Mouse (Mus musculus): ENCODE measurements around the gene Dok3. TPM values are rescaled to one million over a fixed set of nuclear protein-coding genes. Genes with fewer than 3 reads are reported as not detected.

Gene Dok3
- polyA plus RNA-seq, 1 experiment from 2014 or later, result 2.5 TPM

DNA sequence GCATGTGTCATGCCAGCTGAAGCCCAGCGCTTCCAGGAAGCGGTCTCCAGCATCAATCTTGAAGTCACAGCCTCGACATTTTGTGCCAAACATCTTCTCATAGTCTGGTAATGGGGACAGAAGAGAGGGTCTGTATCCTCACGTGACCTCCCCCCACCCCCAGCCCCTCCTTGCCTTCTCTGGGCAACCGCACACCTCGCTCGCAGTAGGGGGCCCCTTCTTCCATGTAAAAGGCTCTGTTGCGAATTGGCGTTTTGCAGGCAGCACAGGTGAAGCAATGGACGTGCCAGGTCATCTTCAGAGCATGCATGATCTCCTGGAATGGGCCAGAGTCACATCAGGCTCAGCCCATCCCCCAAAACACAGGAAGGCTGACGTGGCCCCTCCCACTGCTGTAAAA lies 30.2 kb downstream of the Dok3 start:
- Histone ChIP-seq H3K27ac (ENCODE audit: low read length) (no peak overlapping the region), H3K4me3 (ENCODE audit: low read length) (no peak overlapping the region), H3K4me2 (replicated peaks; ENCODE audit: low read depth, low read length) (no peak overlapping the region), H3K9me3 (ENCODE audit: low read length) (no peaks in the 10 kb centered on the region), H3K27me3 (ENCODE audit: insufficient read depth, low read length) (no peaks in the 10 kb centered on the region), H3K9ac (replicated peaks; ENCODE audit: low read length) (no peak overlapping the region), H3K36me3 (ENCODE audit: insufficient read depth, low read length) (peaks cover 32% of the 10 kb centered on the region), H3K4me1 (ENCODE audit: insufficient read depth, low read length) (0 out of 2 replicates have a peak, but pooled peaks cover 6% of the 10 kb centered on the region)
- ATAC-seq (ENCODE audit: low FRiP score, low TSS enrichment), result no peak
- WGBS, result 57% methylated on average over 11 of the region's 11 CpGs

DNA sequence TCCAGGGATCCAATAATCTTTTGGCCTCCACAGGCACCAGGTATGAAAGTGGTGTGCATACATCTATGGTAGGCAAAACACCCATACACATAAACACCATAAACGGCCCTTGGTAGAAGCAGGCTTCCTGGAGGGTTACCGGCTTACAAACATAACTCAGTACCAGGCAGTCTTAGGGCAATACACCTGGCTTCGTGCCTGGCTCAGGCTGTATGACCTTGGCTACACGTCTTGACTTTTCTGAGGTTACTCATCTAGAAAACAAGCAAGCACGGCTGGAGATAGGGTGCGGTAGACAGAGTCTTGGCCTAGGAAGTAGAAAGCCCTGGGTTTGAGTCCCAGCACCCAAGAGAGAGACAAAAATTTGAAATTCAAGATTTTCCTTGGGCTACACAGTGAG lies 32.4 kb downstream of the Dok3 start:
- Histone ChIP-seq H3K27ac (ENCODE audit: low read length) (no peak overlapping the region), H3K36me3 (ENCODE audit: insufficient read depth, low read length) (peaks cover 19% of the 10 kb centered on the region; the same call in 1 of the 2 replicates)
- WGBS, result 80% methylated on average over 6 of the region's 6 CpGs

DNA sequence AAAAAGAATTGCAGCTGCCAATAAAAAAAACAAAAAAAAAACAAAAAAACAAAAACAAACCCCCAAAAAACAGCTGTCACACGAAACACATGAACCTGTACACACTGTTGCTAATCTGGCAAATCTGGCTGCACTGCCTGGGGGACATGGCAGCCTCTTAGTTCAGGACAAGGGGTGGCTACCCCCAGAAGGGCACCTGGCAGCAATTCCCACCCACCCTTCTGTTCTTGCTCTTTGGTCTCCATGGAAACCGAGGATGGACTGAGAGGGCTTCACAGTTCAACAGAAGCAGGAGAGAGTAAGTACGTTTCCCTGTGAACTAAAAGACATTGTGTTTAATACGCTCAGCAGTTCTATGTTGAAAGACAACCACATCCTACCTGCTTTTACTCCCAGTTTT lies 33.4 kb downstream of the Dok3 start:
- Histone ChIP-seq H3K27me3 (ENCODE audit: insufficient read depth, low read length) (no peaks in the 10 kb centered on the region), H3K4me1 (ENCODE audit: insufficient read depth, low read length) (0 out of 2 replicates have a peak, but pooled peaks cover 6% of the 10 kb centered on the region), H3K27ac (ENCODE audit: low read length) (no peak overlapping the region), H3K4me3 (ENCODE audit: low read length) (no peak overlapping the region), H3K4me2 (replicated peaks; ENCODE audit: low read depth, low read length) (no peak overlapping the region), H3K9me3 (ENCODE audit: low read length) (no peaks in the 10 kb centered on the region), H3K9ac (replicated peaks; ENCODE audit: low read length) (no peak overlapping the region), H3K36me3 (ENCODE audit: insufficient read depth, low read length) (peaks cover 14% of the 10 kb centered on the region; the same call in 1 of the 2 replicates)
- no peak for ATAC-seq (ENCODE audit: low FRiP score, low TSS enrichment)
- 45% methylated on average over 4 of the region's 4 CpGs for WGBS

More for the DNA sequence above, 32.4 kb downstream of the Dok3 start:
- 0 out of 2 replicates have a peak, but pooled peaks cover 6% of the 10 kb centered on the region for H3K4me1 ChIP-seq (ENCODE audit: insufficient read depth, low read length)
- no peak overlapping the region for H3K9ac ChIP-seq (replicated peaks; ENCODE audit: low read length)
- H3K9me3 ChIP-seq (ENCODE audit: low read length), result no peaks in the 10 kb centered on the region
- ATAC-seq (ENCODE audit: low FRiP score, low TSS enrichment), result no peak
- no peaks in the 10 kb centered on the region for H3K27me3 ChIP-seq (ENCODE audit: insufficient read depth, low read length)
- H3K4me2 ChIP-seq (replicated peaks; ENCODE audit: low read depth, low read length), result no peak overlapping the region
- H3K4me3 ChIP-seq (ENCODE audit: low read length), result no peak overlapping the region

DNA sequence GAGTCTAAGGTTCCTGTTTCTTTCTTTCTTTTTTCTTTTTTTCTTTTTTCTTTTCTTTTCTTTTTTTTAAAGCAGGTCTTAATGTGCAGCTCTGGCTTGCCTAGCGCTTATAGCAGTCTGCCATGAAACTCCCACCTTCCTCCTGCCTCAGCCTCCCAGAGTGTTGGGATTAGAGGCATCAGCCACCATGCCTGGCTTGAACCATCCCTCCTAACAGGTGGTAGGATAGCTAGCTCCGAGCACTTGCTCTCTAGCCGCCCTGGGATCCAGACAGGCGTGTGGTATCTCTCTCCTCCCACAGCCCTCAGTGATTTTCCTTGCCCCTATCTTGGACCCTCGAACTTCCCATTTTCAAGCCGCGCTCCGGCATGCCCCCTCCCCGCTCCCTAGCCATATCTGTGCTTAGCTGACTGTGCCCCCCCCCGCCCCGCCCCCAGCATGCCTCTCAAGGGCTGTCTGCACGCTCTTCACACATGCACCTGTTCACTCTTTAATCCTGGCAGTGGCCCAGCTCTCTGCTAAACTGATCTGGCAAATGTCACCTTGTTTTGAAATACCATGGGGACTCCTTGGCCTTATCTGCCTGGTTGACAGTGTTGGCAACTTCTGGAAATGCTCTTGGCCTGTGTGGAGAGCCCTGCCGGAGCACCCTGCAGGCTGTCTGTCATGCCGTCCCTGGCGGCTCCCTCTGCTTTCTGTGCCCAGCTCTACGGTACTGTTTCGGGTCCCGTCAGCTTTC lies 34.0 kb downstream of the Dok3 start:
- H3K4me2 ChIP-seq (replicated peaks; ENCODE audit: low read depth, low read length), result no peak overlapping the region
- no peak for ATAC-seq (ENCODE audit: low FRiP score, low TSS enrichment)
- 26% methylated on average over 18 of the region's 18 CpGs for WGBS

DNA sequence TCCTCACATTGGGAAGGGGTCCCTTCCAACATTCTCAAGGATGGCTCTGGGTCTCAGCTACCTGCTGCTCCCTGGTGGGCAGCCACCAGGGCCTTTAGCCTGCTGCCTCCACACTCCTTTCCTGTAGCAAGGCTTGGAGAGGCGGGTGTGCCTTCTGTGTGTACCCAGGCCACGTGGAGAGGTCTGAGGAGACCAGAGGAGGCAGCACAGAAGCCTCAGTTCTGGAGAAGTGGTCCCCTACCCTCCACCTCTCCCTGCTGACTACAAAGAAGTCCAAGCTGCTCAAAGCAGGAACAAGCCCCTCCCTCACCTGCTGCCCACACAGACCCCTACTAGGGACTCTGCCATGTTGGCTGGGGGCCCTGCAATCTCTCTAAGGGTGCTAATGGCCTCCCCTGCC lies 34.8 kb downstream of the Dok3 start:
- Histone ChIP-seq H3K4me1 (ENCODE audit: insufficient read depth, low read length) (0 out of 2 replicates have a peak, but pooled peaks cover 6% of the 10 kb centered on the region), H3K4me2 (replicated peaks; ENCODE audit: low read depth, low read length) (no peak overlapping the region), H3K36me3 (ENCODE audit: insufficient read depth, low read length) (peaks cover 14% of the 10 kb centered on the region; the same call in 1 of the 2 replicates), H3K4me3 (ENCODE audit: low read length) (no peak overlapping the region), H3K9me3 (ENCODE audit: low read length) (no peaks in the 10 kb centered on the region), H3K27ac (ENCODE audit: low read length) (no peak overlapping the region), H3K27me3 (ENCODE audit: insufficient read depth, low read length) (no peaks in the 10 kb centered on the region), H3K9ac (replicated peaks; ENCODE audit: low read length) (no peak overlapping the region)
- WGBS, result 21% methylated on average over 2 of the region's 2 CpGs
- 0 out of 2 replicates have a peak, but pooled peaks have one; percentile 14 for ATAC-seq (ENCODE audit: low FRiP score, low TSS enrichment)

More for the DNA sequence above, 34.0 kb downstream of the Dok3 start:
- Histone ChIP-seq H3K9me3 (ENCODE audit: low read length) (no peaks in the 10 kb centered on the region), H3K27ac (ENCODE audit: low read length) (no peak overlapping the region), H3K36me3 (ENCODE audit: insufficient read depth, low read length) (peaks cover 14% of the 10 kb centered on the region; the same call in 1 of the 2 replicates), H3K9ac (replicated peaks; ENCODE audit: low read length) (no peak overlapping the region), H3K4me3 (ENCODE audit: low read length) (no peak overlapping the region), H3K4me1 (ENCODE audit: insufficient read depth, low read length) (0 out of 2 replicates have a peak, but pooled peaks cover 6% of the 10 kb centered on the region), H3K27me3 (ENCODE audit: insufficient read depth, low read length) (no peaks in the 10 kb centered on the region)

DNA sequence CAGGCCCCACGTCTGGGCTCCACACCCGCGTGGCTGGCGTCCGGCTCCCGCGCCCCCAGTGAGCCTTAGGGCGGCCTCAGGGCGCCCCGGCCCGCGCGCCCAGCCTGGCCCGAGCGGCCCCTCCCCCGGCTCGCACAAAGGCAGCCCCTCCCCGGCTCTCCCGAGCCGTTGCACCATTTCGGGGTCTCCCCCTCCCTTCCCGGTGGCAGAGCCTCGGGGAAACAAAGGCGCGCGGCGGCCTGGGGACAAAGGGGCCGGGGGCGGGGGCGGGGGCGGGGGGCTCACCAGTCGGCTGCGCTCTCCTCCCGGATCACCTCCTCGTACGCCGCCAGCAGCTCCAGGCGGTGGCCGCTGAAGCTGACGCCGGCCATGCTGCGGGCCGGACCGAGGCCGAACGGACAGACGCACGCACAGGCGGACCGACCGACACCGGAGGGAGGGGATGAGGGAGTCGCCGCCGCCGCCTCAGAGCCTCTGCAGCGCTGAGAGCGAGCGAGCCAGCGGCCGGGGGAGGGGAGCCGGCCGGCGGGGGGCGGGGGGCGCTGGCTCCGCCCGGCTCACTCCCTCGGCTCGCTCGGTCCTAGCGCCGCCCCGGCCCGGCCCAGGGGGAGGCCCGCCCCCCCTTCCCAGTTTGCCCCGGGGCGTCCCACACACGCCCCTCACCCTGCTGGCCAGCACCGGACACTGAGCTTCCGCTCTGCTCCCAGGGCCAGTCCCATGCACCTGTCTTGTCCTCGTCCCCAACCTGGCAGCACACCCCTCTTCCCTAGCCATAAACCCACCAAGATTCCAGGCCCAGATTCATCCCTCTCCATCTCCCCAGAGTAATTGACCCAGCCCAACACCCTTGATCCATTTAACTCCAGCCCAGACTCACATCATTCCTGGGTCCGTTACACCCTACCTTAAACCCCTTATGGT lies 41.3 kb downstream of the Dok3 start, which contains the start of gene Dbn1:
Dbn1 (minus strand) TSS at position 534 of the 921 bp plus-strand sequence.
- ATAC-seq (ENCODE audit: low FRiP score, low TSS enrichment), result peak; percentile 85
- Histone ChIP-seq H3K27me3 (ENCODE audit: insufficient read depth, low read length) (no peaks in the 10 kb centered on the region), H3K4me1 (ENCODE audit: insufficient read depth, low read length) (peaks cover 41% of the 10 kb centered on the region), H3K36me3 (ENCODE audit: insufficient read depth, low read length) (no peaks in the 10 kb centered on the region; the same call in 1 of the 2 replicates), H3K4me2 (replicated peaks; ENCODE audit: low read depth, low read length) (peak within 1 kb of the TSS; percentile 67), H3K27ac (ENCODE audit: low read length) (peak within 1 kb of the TSS; percentile 92), H3K9ac (replicated peaks; ENCODE audit: low read length) (peak within 1 kb of the TSS; percentile 98), H3K9me3 (ENCODE audit: low read length) (no peaks in the 10 kb centered on the region), H3K4me3 (ENCODE audit: low read length) (peak within 1 kb of the TSS; percentile 68)
- WGBS, result under 1% methylated on average over 50 of the region's 83 CpGs

- Histone ChIP-seq H3K9me3 (ENCODE audit: low read length) (no peaks in the 10 kb centered on the region), H3K9ac (replicated peaks; ENCODE audit: low read length) (peak overlapping the region; percentile 98), H3K4me3 (ENCODE audit: low read length) (peak overlapping the region; percentile 68), H3K4me2 (replicated peaks; ENCODE audit: low read depth, low read length) (peak overlapping the region; percentile 67), H3K27ac (ENCODE audit: low read length) (peak overlapping the region; percentile 92), H3K36me3 (ENCODE audit: insufficient read depth, low read length) (peaks cover 4% of the 10 kb centered on the region), H3K4me1 (ENCODE audit: insufficient read depth, low read length) (peaks cover 43% of the 10 kb centered on the region), H3K27me3 (ENCODE audit: insufficient read depth, low read length) (no peaks in the 10 kb centered on the region)
- peak; percentile 68 for ATAC-seq (ENCODE audit: low FRiP score, low TSS enrichment)
- under 1% methylated on average over 25 of the region's 29 CpGs for WGBS
Observed at GRCm38 (mm10) chr13:55486916-55487577, 42.0 kb downstream of the Dok3 start.

DNA sequence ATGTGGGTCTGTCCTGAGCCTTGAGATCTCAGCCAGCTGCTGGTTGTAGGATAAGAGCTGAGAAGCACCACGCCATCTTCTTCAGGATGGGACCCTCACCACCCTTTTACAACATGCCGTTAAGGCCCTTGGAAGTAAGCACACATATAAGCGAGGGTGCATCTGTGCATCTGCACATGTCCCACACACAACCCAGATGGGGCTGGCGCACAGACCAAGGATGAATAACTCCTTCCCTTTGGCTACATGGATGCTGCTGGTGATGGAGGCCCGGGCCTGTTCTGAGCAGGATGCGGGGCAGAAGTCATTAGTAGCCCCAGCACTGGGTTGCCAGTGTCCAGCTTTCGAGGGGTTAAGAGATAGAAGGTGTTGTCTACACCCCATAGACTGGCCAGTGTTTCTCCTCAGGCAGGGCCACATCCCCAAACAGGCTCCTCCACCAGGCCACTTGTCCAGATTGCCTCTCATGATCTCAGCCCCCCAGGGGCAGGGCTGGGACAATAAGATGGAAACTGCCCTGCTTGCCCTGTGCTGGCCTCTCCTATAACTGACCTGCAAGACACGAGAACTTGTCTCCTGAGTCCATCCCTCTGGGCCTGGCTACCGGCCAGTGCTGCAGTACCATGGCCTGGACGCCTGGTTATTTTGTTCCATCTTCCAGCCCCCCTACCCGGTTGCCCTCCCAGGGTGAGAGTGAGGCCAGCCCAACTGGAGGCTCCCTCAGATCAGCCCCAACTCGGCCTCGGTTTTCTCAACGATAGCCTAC lies 42.9 kb downstream of the Dok3 start:
- Histone ChIP-seq H3K4me1 (ENCODE audit: insufficient read depth, low read length) (peaks cover 43% of the 10 kb centered on the region), H3K9ac (replicated peaks; ENCODE audit: low read length) (peak overlapping the region; percentile 98), H3K27ac (ENCODE audit: low read length) (no peak overlapping the region), H3K9me3 (ENCODE audit: low read length) (no peaks in the 10 kb centered on the region), H3K4me2 (replicated peaks; ENCODE audit: low read depth, low read length) (peak overlapping the region; percentile 67), H3K4me3 (ENCODE audit: low read length) (peak overlapping the region; percentile 68), H3K27me3 (ENCODE audit: insufficient read depth, low read length) (no peaks in the 10 kb centered on the region), H3K36me3 (ENCODE audit: insufficient read depth, low read length) (peaks cover 12% of the 10 kb centered on the region)
- WGBS, result 30% methylated on average over 14 of the region's 14 CpGs
- no peak for ATAC-seq (ENCODE audit: low FRiP score, low TSS enrichment)

Data from kidney, embryonic 16.5 days (tissue).